Mouse (Mus musculus): ENCODE measurements around the gene Snx15. TPM values are rescaled to one million over a fixed set of nuclear protein-coding genes. Genes with fewer than 3 reads are reported as not detected.

The Snx15 gene
- polyA plus RNA-seq, 1 experiment: 22.7 TPM

GRCm38 (mm10) chr19:6105586-6105985 lies 22.5 kb downstream of the Snx15 start, which contains the start of gene Naaladl1:
TSS of gene Naaladl1 (plus strand) at chr19:6105782.
- no peaks in the 10 kb centered on the region for H3K27me3 ChIP-seq (ENCODE audit: control insufficient read depth, insufficient read depth, insufficient read length)
- TF ChIP-seq CEBPB (IDR thresholded peaks at IDR 0.05; ENCODE audit: low read depth) (no peak), FOSL1 (IDR thresholded peaks at IDR 0.05; ENCODE audit: insufficient read depth, low read length, poor library complexity, severe bottlenecking) (no peak), USF1 (IDR thresholded peaks at IDR 0.05; ENCODE audit: low read depth) (no peak)
- no peaks in the 10 kb centered on the region for H3K79me2 ChIP-seq (ENCODE audit: control insufficient read depth, insufficient read depth)
- H3K4me3 ChIP-seq (ENCODE audit: insufficient read depth, poor library complexity, severe bottlenecking): no peak within 1 kb of the TSS
- no peak within 1 kb of the TSS for H3ac ChIP-seq (ENCODE audit: control insufficient read depth, insufficient read length, low read depth)
- no peaks in the 10 kb centered on the region for H3K79me3 ChIP-seq (ENCODE audit: low read depth)
- no peaks in the 10 kb centered on the region for H3K36me3 ChIP-seq (ENCODE audit: control insufficient read depth, insufficient read depth)

DNA sequence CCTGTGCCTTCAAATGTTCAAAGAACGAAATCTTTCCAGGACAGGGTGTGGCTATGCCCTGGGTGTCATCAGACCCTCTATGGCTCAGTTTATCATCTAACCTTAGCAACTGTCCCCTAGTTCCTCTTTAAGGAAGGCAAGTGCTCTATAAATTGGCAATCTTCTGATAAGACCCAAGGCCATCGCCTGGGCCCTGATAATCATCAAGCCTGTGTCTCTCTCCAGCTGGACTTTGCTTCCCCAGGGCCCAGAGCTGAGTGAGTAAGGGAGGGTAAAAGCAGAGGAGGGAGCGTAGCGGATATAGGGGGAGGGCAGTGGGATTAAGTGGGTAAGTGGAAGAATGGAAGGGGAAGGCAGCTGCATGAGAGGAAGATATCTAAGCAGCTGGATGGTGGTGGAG lies 23.6 kb downstream of the Snx15 start:
- no peaks in the 10 kb centered on the region for H3K79me2 ChIP-seq (ENCODE audit: control insufficient read depth, insufficient read depth)

DNA sequence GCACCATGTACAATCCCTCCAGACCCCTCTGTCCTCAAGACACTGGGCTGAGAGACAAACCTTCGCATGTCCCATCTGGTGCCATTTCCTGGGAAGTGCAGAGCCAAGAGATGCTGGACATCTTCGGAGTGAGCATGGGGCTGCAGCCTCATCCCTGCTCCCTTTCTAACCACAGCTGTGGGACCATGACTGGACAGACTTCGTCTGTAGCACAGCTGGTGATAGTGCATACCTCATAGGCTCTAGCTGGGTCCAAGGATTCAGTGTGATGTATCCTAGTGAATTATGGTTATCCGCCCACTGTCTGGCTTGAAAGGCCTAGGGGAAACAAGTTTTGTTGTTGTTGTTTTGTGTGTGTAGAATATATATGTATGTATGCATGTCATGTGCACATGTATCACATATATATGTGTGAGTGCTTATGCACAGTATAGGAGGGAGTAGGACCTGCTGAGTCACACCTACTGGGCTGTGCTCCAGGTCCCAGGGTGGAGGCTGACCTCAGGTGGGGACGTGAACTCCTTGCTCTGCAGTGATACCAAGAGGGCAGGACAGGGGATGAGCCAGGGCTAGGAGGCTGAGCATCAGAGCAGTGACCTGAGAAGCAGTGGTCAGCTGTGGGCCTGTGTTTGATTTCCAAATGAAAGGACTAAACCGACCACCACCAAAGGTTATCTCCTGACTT lies 25.8 kb downstream of the Snx15 start:
- Histone ChIP-seq H3K4me3 (ENCODE audit: insufficient read depth, poor library complexity, severe bottlenecking) (no peak overlapping the region), H3K27me3 (ENCODE audit: control insufficient read depth, insufficient read depth, insufficient read length) (no peaks in the 10 kb centered on the region), H3K79me2 (ENCODE audit: control insufficient read depth, insufficient read depth) (no peaks in the 10 kb centered on the region), H3ac (ENCODE audit: control insufficient read depth, insufficient read length, low read depth) (no peak overlapping the region), H3K36me3 (ENCODE audit: control insufficient read depth, insufficient read depth) (no peaks in the 10 kb centered on the region), H3K79me3 (ENCODE audit: low read depth) (no peaks in the 10 kb centered on the region)
- TF ChIP-seq USF1 (IDR thresholded peaks at IDR 0.05; ENCODE audit: low read depth) (no peak), MYOG (IDR thresholded peaks at IDR 0.05; ENCODE audit: control insufficient read depth, extremely low read depth, insufficient read length) (no peak), CTCF (IDR thresholded peaks at IDR 0.05; ENCODE audit: control insufficient read depth, insufficient read depth, insufficient read length) (no peak), FOSL1 (IDR thresholded peaks at IDR 0.05; ENCODE audit: insufficient read depth, low read length, poor library complexity, severe bottlenecking) (no peak), MYOD1 (IDR thresholded peaks at IDR 0.05; ENCODE audit: control insufficient read depth, insufficient read length, low read depth) (no peak), CEBPB (IDR thresholded peaks at IDR 0.05; ENCODE audit: low read depth) (no peak), MAX (IDR thresholded peaks at IDR 0.05) (no peak)

More for the DNA sequence above, 23.6 kb downstream of the Snx15 start:
- Histone ChIP-seq H3K4me3 (ENCODE audit: insufficient read depth, poor library complexity, severe bottlenecking) (no peak overlapping the region), H3K36me3 (ENCODE audit: control insufficient read depth, insufficient read depth) (no peaks in the 10 kb centered on the region), H3ac (ENCODE audit: control insufficient read depth, insufficient read length, low read depth) (no peak overlapping the region), H3K27me3 (ENCODE audit: control insufficient read depth, insufficient read depth, insufficient read length) (no peaks in the 10 kb centered on the region), H3K79me3 (ENCODE audit: low read depth) (no peaks in the 10 kb centered on the region)
- TF ChIP-seq CEBPB (IDR thresholded peaks at IDR 0.05; ENCODE audit: low read depth): no peak
- no peak for TF ChIP-seq USF1 (IDR thresholded peaks at IDR 0.05; ENCODE audit: low read depth)
- TF ChIP-seq MYOD1 (IDR thresholded peaks at IDR 0.05; ENCODE audit: control insufficient read depth, insufficient read length, low read depth): no peak
- no peak for TF ChIP-seq FOSL1 (IDR thresholded peaks at IDR 0.05; ENCODE audit: insufficient read depth, low read length, poor library complexity, severe bottlenecking)
- no peak for TF ChIP-seq MYOG (IDR thresholded peaks at IDR 0.05; ENCODE audit: control insufficient read depth, extremely low read depth, insufficient read length)
- no peak for TF ChIP-seq CTCF (IDR thresholded peaks at IDR 0.05; ENCODE audit: control insufficient read depth, insufficient read depth, insufficient read length)
- TF ChIP-seq MAX (IDR thresholded peaks at IDR 0.05): no peak

- TF ChIP-seq MAX (IDR thresholded peaks at IDR 0.05) (no peak), FOSL1 (IDR thresholded peaks at IDR 0.05; ENCODE audit: insufficient read depth, low read length, poor library complexity, severe bottlenecking) (no peak), USF1 (IDR thresholded peaks at IDR 0.05; ENCODE audit: low read depth) (no peak), CTCF (IDR thresholded peaks at IDR 0.05; ENCODE audit: control insufficient read depth, insufficient read depth, insufficient read length) (no peak), MYOD1 (IDR thresholded peaks at IDR 0.05; ENCODE audit: control insufficient read depth, insufficient read length, low read depth) (no peak), MYOG (IDR thresholded peaks at IDR 0.05; ENCODE audit: control insufficient read depth, extremely low read depth, insufficient read length) (no peak)
- H3K27me3 ChIP-seq (ENCODE audit: control insufficient read depth, insufficient read depth, insufficient read length): no peaks in the 10 kb centered on the region
- no peak overlapping the region for H3K4me3 ChIP-seq (ENCODE audit: insufficient read depth, poor library complexity, severe bottlenecking)
- H3K79me2 ChIP-seq (ENCODE audit: control insufficient read depth, insufficient read depth): no peaks in the 10 kb centered on the region
- H3K36me3 ChIP-seq (ENCODE audit: control insufficient read depth, insufficient read depth): no peaks in the 10 kb centered on the region
- H3K79me3 ChIP-seq (ENCODE audit: low read depth): no peaks in the 10 kb centered on the region
- no peak overlapping the region for H3ac ChIP-seq (ENCODE audit: control insufficient read depth, insufficient read length, low read depth)
These were observed 26.9 kb downstream of the Snx15 start for GRCm38 (mm10) chr19:6101186-6101585.

DNA sequence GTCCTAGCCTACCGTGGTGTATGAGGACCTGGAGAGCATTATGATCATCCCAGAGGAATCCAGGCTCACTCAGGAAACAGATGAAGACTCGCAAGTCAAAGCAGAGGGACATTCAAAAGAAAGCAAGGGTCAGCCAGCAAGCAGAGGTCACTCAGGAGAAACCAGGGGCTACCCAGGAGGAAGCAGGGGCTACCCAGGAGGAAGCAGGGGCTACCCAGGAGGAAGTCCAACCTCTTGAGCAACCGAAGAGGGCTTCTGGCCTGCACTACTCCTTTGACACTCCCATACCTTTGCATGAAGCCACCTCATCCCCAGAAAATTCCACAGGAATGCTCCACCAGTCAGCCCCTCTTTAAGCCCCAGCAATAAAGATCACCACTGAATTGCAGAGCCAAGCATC lies 30.3 kb downstream of the Snx15 start:
- Histone ChIP-seq H3K79me2 (ENCODE audit: control insufficient read depth, insufficient read depth) (peaks cover 8% of the 10 kb centered on the region), H3K4me3 (ENCODE audit: insufficient read depth, poor library complexity, severe bottlenecking) (no peak overlapping the region), H3K27me3 (ENCODE audit: control insufficient read depth, insufficient read depth, insufficient read length) (no peaks in the 10 kb centered on the region), H3K79me3 (ENCODE audit: low read depth) (no peaks in the 10 kb centered on the region), H3ac (ENCODE audit: control insufficient read depth, insufficient read length, low read depth) (no peak overlapping the region), H3K36me3 (ENCODE audit: control insufficient read depth, insufficient read depth) (peaks cover 9% of the 10 kb centered on the region)
- no peak for TF ChIP-seq MAX (IDR thresholded peaks at IDR 0.05)
- no peak for TF ChIP-seq USF1 (IDR thresholded peaks at IDR 0.05; ENCODE audit: low read depth)
- TF ChIP-seq CTCF (IDR thresholded peaks at IDR 0.05; ENCODE audit: control insufficient read depth, insufficient read depth, insufficient read length): no peak
- no peak for TF ChIP-seq CEBPB (IDR thresholded peaks at IDR 0.05; ENCODE audit: low read depth)
- TF ChIP-seq FOSL1 (IDR thresholded peaks at IDR 0.05; ENCODE audit: insufficient read depth, low read length, poor library complexity, severe bottlenecking): no peak
- TF ChIP-seq MYOG (IDR thresholded peaks at IDR 0.05; ENCODE audit: control insufficient read depth, extremely low read depth, insufficient read length): no peak
- TF ChIP-seq MYOD1 (IDR thresholded peaks at IDR 0.05; ENCODE audit: control insufficient read depth, insufficient read length, low read depth): no peak

GRCm38 (mm10) chr19:6094119-6094518 lies 34.0 kb downstream of the Snx15 start, which contains the start of gene AC131692.1:
TSS of gene AC131692.1 (plus strand) at chr19:6094419.
- Histone ChIP-seq H3K27me3 (ENCODE audit: control insufficient read depth, insufficient read depth, insufficient read length) (no peaks in the 10 kb centered on the region), H3ac (ENCODE audit: control insufficient read depth, insufficient read length, low read depth) (no peak within 1 kb of the TSS), H3K79me2 (ENCODE audit: control insufficient read depth, insufficient read depth) (peaks cover 44% of the 10 kb centered on the region), H3K4me3 (ENCODE audit: insufficient read depth, poor library complexity, severe bottlenecking) (no peak within 1 kb of the TSS), H3K79me3 (ENCODE audit: low read depth) (peaks cover 8% of the 10 kb centered on the region), H3K36me3 (ENCODE audit: control insufficient read depth, insufficient read depth) (peaks cover 45% of the 10 kb centered on the region)
- TF ChIP-seq MYOD1 (IDR thresholded peaks at IDR 0.05; ENCODE audit: control insufficient read depth, insufficient read length, low read depth) (no peak), MYOG (IDR thresholded peaks at IDR 0.05; ENCODE audit: control insufficient read depth, extremely low read depth, insufficient read length) (no peak), FOSL1 (IDR thresholded peaks at IDR 0.05; ENCODE audit: insufficient read depth, low read length, poor library complexity, severe bottlenecking) (no peak), CEBPB (IDR thresholded peaks at IDR 0.05; ENCODE audit: low read depth) (no peak), MAX (IDR thresholded peaks at IDR 0.05) (no peak), USF1 (IDR thresholded peaks at IDR 0.05; ENCODE audit: low read depth) (no peak), CTCF (IDR thresholded peaks at IDR 0.05; ENCODE audit: control insufficient read depth, insufficient read depth, insufficient read length) (no peak)
